Mouse (Mus musculus) thymus, postnatal 4 days (tissue): ENCODE measurements around the gene Gpm6a.
"Not testable (repeated sequence)": the region's sequence is repeated elsewhere in the genome, so short reads cannot be mapped to it uniquely, and the experiment has no call there.

Experiments
- DNase-seq: peaks from one replicate; pipeline ENCODE4 v3.0.0; 2021

The Gpm6a gene

GRCm38 (mm10) chr8:55017071-55017470, 62.4 kb downstream of the Gpm6a start:
- no peak for DNase-seq

GRCm38 (mm10) chr8:55025851-55026660, 71.4 kb downstream of the Gpm6a start:
- DNase-seq, result no peak

DNA sequence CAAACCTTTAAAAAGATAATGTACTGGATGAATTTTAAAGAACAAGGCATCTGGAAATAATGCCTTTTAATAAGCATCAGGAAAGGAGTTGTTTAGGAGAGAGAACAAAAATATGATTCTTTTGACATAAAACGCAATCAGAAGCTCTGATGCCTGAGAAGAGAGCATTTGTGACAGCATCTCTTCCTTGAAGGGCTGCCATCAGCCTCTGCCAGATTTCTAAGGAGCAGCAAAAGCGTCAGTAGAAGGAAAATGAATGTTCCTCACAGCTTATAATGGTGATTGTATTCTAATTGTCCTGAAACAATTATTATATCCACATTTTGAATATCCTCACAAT, 72.0 kb downstream of the Gpm6a start:
- no peak for DNase-seq

DNA sequence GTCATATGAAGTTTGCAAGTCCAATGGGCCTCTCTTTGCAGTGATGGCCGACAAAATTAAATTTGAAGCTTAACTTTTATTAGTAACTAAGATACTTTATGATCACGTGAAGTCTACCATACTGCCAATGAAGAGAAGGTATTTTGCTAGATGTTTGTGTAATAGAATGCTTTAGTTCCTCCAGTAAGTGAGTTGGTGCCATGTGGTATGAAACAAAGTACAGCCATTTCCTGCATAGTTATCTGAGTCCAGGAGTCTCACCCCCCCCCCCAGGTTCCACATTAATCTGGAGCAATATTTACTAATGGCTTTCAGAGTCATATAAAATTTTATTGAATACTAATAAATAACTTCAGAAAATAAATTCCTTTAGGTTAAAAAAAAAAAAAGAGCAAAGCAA, 73.7 kb downstream of the Gpm6a start:
- DNase-seq, result no peak

DNA sequence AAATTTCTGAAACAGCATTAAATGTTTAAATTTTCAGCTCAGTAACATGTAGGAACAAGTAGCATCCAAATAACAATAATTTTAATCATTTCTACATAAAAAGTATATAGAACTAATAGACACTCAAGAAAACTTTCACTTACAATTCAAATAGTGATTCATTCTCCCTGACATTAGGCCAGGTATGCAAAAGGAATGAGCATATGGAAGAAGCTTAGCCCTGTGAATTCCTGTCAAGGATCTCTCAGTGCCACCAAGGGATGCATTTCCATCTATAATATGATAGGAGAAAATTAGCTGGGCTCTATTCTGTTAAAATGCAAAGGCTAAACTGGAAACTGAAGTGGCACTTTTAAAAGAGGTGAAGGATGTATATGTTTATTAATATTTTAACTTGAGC, 76.5 kb downstream of the Gpm6a start:
- DNase-seq, result no peak

GRCm38 (mm10) chr8:55034309-55034708, 79.7 kb downstream of the Gpm6a start:
- DNase-seq, result no peak

- no peak for DNase-seq
Measured at GRCm38 (mm10) chr8:55035416-55035815, 80.8 kb downstream of the Gpm6a start.

DNA sequence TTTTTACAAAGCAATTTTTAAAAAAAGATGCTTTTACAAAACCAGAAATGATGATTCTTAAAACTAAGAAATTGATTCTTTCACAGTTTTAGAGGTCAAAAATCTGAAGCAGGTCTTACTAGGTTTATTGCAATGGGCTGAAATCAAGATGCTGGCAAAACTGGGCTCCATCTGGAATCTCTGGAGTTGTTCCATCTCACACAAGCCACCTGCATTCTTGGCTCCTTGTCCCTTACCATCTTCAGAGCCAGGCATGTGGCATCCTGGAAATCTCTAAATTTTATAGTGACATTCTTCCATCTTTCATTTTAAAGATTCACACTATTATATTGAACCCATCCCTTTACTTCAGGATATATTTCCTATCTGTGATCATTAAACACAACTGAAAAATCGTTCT, 88.3 kb downstream of the Gpm6a start:
- DNase-seq, result no peak

GRCm38 (mm10) chr8:55048396-55048795, 93.8 kb downstream of the Gpm6a start:
- no peak for DNase-seq

DNA sequence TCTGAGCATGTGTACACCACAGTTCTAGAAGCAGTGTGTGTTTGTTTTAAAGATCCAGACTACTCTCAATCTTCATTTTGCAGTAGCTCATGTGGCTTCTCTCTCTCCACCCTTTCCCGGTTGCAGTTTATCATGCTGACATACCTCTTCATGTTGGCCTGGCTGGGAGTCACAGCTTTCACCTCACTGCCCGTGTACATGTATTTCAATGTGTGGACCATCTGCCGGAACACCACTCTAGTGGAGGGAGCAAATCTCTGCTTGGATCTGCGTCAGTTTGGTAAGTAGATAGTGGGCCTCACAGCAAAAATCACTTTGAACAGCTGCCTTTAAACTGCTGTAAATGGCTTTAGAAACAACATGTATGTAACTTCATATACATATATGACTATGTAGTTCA, 95.3 kb downstream of the Gpm6a start:
- DNase-seq, result no peak

DNA sequence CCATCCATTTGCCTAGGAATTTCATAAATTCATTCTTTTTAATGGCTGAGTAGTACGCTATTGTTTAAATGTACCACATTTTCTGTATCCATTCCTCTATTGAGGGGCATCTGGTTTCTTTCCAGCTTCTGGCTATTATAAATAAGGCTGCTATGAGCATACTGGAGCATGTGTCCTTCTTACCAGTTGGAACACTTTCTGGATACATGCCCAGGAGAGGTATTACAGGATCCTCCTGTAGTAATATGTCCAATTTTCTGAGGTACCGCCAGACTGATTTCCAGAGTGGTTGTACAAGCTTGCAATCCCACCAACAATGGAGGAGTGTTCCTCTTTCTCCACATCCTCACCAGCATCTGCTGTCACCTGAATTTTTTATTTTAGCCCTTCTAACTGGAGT, 114.2 kb downstream of the Gpm6a start:
- not testable (repeated sequence) for DNase-seq

DNA sequence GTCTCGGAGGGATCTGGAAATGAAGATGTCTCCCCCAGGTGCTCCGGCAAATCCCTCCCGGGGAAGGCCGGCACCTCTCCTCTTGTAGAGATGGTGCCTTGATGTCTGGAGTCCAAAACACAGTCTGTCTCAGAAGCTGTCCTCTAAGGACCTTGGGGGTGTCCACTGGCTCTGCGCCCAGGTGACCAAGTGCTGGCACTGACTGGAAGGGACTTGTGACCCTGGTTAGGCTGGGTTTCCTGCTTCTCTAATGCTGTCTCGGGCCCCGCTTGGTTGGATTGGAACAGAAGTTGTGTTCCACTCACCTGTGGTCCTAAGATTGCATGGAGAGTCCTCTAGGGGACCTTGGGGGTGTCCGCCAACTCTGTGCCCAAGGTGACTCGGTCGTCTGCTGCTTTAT, 118.8 kb downstream of the Gpm6a start:
- no peak for DNase-seq

- no peak for DNase-seq
Measured at GRCm38 (mm10) chr8:55102195-55102594, 147.6 kb downstream of the Gpm6a start.

DNA sequence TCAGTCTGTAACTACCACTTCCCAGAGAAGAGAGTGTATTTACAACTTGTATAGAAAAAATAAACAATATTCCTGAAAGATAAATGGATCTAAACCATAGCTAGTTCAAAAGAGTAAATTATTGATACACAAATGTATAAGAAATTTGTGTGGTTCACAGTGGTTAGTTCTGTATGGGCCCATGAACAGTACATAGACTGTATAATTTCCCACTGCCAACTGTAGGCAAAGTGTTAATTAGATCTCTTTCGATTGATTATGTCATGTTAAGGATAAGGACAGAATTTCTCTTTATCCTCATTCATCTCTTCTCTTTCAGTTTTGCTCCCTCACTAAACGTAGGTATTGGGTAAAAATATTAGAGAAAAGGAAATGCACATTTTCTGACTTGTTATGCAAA, 148.4 kb downstream of the Gpm6a start:
- DNase-seq, result no peak

DNA sequence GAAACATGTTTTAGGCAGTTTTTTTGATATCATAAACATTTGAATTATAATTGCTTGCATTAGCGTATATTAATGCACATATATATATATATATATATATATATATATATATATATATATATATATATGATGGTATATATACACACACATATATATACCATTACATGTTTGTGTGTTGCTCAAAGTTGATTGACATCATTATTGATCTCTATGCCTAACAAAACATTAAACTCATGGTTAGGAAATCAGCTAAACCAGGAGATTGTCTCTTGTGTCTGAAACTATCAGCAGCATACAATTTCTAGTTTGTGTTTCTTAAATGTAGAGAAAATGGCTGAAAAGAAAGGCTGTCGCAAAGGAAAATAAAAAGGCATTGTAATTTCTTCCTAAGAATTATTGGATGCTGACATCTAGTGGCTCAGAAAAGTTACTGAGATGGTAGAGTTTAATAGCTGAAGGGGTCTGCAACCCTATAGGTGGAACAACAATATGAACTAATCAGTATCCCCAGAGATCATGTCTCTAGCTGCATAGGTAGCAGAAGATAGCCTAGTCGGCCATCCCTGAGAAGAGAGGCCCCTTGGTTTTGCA, 149.3 kb downstream of the Gpm6a start:
- no peak for DNase-seq
